Mouse (Mus musculus): Measurements from ENCODE around the gene Cep170b. TPM values are rescaled to one million over a fixed set of nuclear protein-coding genes. Genes with fewer than 3 reads are reported as not detected.

Cep170b gene
- polyA plus RNA-seq, 1 experiment, result 22.8 TPM

GRCm38 (mm10) chr12:112757896-112758295 is 37.6 kb downstream of the Cep170b start:
- no peak for DNase-seq
- Histone ChIP-seq H3K27ac (ENCODE audit: control insufficient read depth, insufficient read depth, low read length) (no peak overlapping the region), H3K4me1 (replicated peaks; ENCODE audit: control insufficient read depth, insufficient read depth, low read length) (peaks cover 18% of the 10 kb centered on the region), H3K36me3 (ENCODE audit: control insufficient read depth, insufficient read depth, low read length) (no peaks in the 10 kb centered on the region), H3K4me3 (ENCODE audit: control insufficient read depth, insufficient read depth, low read length) (no peak overlapping the region), H3K27me3 (ENCODE audit: control insufficient read depth, insufficient read depth, low read length) (no peaks in the 10 kb centered on the region)
- TF ChIP-seq CTCF (IDR thresholded peaks at IDR 0.05; ENCODE audit: borderline replicate concordance, control insufficient read depth, extremely low read depth, insufficient read depth, low read length, poor library complexity) (no peak), POLR2A (IDR thresholded peaks at IDR 0.05; ENCODE audit: control insufficient read depth, extremely low read depth, insufficient read depth, low read length, poor library complexity) (no peak)
- WGBS, result 93% methylated on average over 5 of the region's 5 CpGs

GRCm38 (mm10) chr12:112759471-112759870 is 39.2 kb downstream of the Cep170b start:
- Histone ChIP-seq H3K36me3 (ENCODE audit: control insufficient read depth, insufficient read depth, low read length) (no peaks in the 10 kb centered on the region), H3K4me1 (replicated peaks; ENCODE audit: control insufficient read depth, insufficient read depth, low read length) (peaks cover 18% of the 10 kb centered on the region), H3K27ac (ENCODE audit: control insufficient read depth, insufficient read depth, low read length) (no peak overlapping the region), H3K4me3 (ENCODE audit: control insufficient read depth, insufficient read depth, low read length) (no peak overlapping the region), H3K27me3 (ENCODE audit: control insufficient read depth, insufficient read depth, low read length) (no peaks in the 10 kb centered on the region)
- WGBS, result 99% methylated on average over 3 of the region's 3 CpGs
- DNase-seq, result no peak
- TF ChIP-seq POLR2A (IDR thresholded peaks at IDR 0.05; ENCODE audit: control insufficient read depth, extremely low read depth, insufficient read depth, low read length, poor library complexity) (no peak), CTCF (IDR thresholded peaks at IDR 0.05; ENCODE audit: borderline replicate concordance, control insufficient read depth, extremely low read depth, insufficient read depth, low read length, poor library complexity) (no peak)

GRCm38 (mm10) chr12:112760154-112760926 is 40.1 kb downstream of the Cep170b start, which contains the start of gene Pld4:
Gene Pld4, plus strand, starts transcription at chr12:112760655.
- 0 out of 2 replicates have a peak within 1 kb of the TSS, but pooled peaks have one; percentile 10 for H3K4me3 ChIP-seq (ENCODE audit: control insufficient read depth, insufficient read depth, low read length)
- H3K27ac ChIP-seq (ENCODE audit: control insufficient read depth, insufficient read depth, low read length), result no peak within 1 kb of the TSS
- TF ChIP-seq CTCF (IDR thresholded peaks at IDR 0.05; ENCODE audit: borderline replicate concordance, control insufficient read depth, extremely low read depth, insufficient read depth, low read length, poor library complexity) (no peak), POLR2A (IDR thresholded peaks at IDR 0.05; ENCODE audit: control insufficient read depth, extremely low read depth, insufficient read depth, low read length, poor library complexity) (no peak)
- 31% methylated on average over 4 of the region's 4 CpGs for WGBS
- H3K27me3 ChIP-seq (ENCODE audit: control insufficient read depth, insufficient read depth, low read length), result no peaks in the 10 kb centered on the region
- H3K36me3 ChIP-seq (ENCODE audit: control insufficient read depth, insufficient read depth, low read length), result no peaks in the 10 kb centered on the region
- H3K4me1 ChIP-seq (replicated peaks; ENCODE audit: control insufficient read depth, insufficient read depth, low read length), result peaks cover 18% of the 10 kb centered on the region
- peak; percentile 38 for DNase-seq

GRCm38 (mm10) chr12:112761411-112761810 is 41.2 kb downstream of the Cep170b start:
- no peaks in the 10 kb centered on the region for H3K27me3 ChIP-seq (ENCODE audit: control insufficient read depth, insufficient read depth, low read length)
- no peaks in the 10 kb centered on the region for H3K36me3 ChIP-seq (ENCODE audit: control insufficient read depth, insufficient read depth, low read length)
- TF ChIP-seq CTCF (IDR thresholded peaks at IDR 0.05; ENCODE audit: borderline replicate concordance, control insufficient read depth, extremely low read depth, insufficient read depth, low read length, poor library complexity), result no peak
- TF ChIP-seq POLR2A (IDR thresholded peaks at IDR 0.05; ENCODE audit: control insufficient read depth, extremely low read depth, insufficient read depth, low read length, poor library complexity), result no peak
- H3K27ac ChIP-seq (ENCODE audit: control insufficient read depth, insufficient read depth, low read length), result no peak overlapping the region
- DNase-seq, result no peak
- no peak overlapping the region for H3K4me3 ChIP-seq (ENCODE audit: control insufficient read depth, insufficient read depth, low read length)
- 42% methylated on average over 4 of the region's 4 CpGs for WGBS
- peaks cover 13% of the 10 kb centered on the region for H3K4me1 ChIP-seq (replicated peaks; ENCODE audit: control insufficient read depth, insufficient read depth, low read length)

GRCm38 (mm10) chr12:112762018-112762417 is 41.8 kb downstream of the Cep170b start:
- no peak for TF ChIP-seq POLR2A (IDR thresholded peaks at IDR 0.05; ENCODE audit: control insufficient read depth, extremely low read depth, insufficient read depth, low read length, poor library complexity)
- no peak for TF ChIP-seq CTCF (IDR thresholded peaks at IDR 0.05; ENCODE audit: borderline replicate concordance, control insufficient read depth, extremely low read depth, insufficient read depth, low read length, poor library complexity)
- Histone ChIP-seq H3K36me3 (ENCODE audit: control insufficient read depth, insufficient read depth, low read length) (no peaks in the 10 kb centered on the region), H3K4me3 (ENCODE audit: control insufficient read depth, insufficient read depth, low read length) (no peak overlapping the region), H3K27ac (ENCODE audit: control insufficient read depth, insufficient read depth, low read length) (no peak overlapping the region), H3K4me1 (replicated peaks; ENCODE audit: control insufficient read depth, insufficient read depth, low read length) (peaks cover 13% of the 10 kb centered on the region), H3K27me3 (ENCODE audit: control insufficient read depth, insufficient read depth, low read length) (no peaks in the 10 kb centered on the region)
- DNase-seq, result no peak
- 45% methylated on average over 3 of the region's 3 CpGs for WGBS

- no peak for DNase-seq
- H3K27ac ChIP-seq (ENCODE audit: control insufficient read depth, insufficient read depth, low read length), result no peak overlapping the region
- H3K4me1 ChIP-seq (replicated peaks; ENCODE audit: control insufficient read depth, insufficient read depth, low read length), result peaks cover 13% of the 10 kb centered on the region
- H3K4me3 ChIP-seq (ENCODE audit: control insufficient read depth, insufficient read depth, low read length), result no peak overlapping the region
- no peaks in the 10 kb centered on the region for H3K27me3 ChIP-seq (ENCODE audit: control insufficient read depth, insufficient read depth, low read length)
- TF ChIP-seq POLR2A (IDR thresholded peaks at IDR 0.05; ENCODE audit: control insufficient read depth, extremely low read depth, insufficient read depth, low read length, poor library complexity) (no peak), CTCF (IDR thresholded peaks at IDR 0.05; ENCODE audit: borderline replicate concordance, control insufficient read depth, extremely low read depth, insufficient read depth, low read length, poor library complexity) (no peak)
- WGBS, result 99% methylated on average over 4 of the region's 4 CpGs
- H3K36me3 ChIP-seq (ENCODE audit: control insufficient read depth, insufficient read depth, low read length), result no peaks in the 10 kb centered on the region
These were observed 42.9 kb downstream of the Cep170b start for GRCm38 (mm10) chr12:112763176-112763575.
